Mouse (Mus musculus) thymus, adult 2 months (tissue): ENCODE measurements at regions not wholly inside any gene's neighbourhood (a gene's known extent, or its start where the extent isn't known, plus 50 kb on each side); places are given as distances from the start of the nearest gene placed in this dataset.

Source experiments
- CTCF ChIP-seq: fragments of 200-500 bp; IDR thresholded peaks from 2 replicates; pipeline ENCODE4 v1.5.1; 2012; ENCODE audit warnings: mild to moderate bottlenecking, control low read depth, low read length, moderate library complexity, borderline replicate concordance; ENCODE audit not compliant: control insufficient read depth, poor library complexity, insufficient read depth; ENCODE audit errors: extremely low read depth
- POLR2A ChIP-seq: fragments of 200-500 bp; IDR thresholded peaks from 2 replicates; pipeline ENCODE4 v1.6.1; 2012; ENCODE audit warnings: mild to moderate bottlenecking, low read length, control low read depth, moderate library complexity; ENCODE audit not compliant: control insufficient read depth, poor library complexity, insufficient read depth; ENCODE audit errors: extremely low read depth

GRCm38 (mm10) chr11:111926336-111926735 is 855.7 kb upstream of the Sox9 start:
- TF ChIP-seq CTCF (no peak), POLR2A (no peak)
